Mouse (Mus musculus): ENCODE results near the gene Zdhhc16. TPM values are rescaled to one million over a fixed set of nuclear protein-coding genes. Genes with fewer than 3 reads are reported as not detected.

The Zdhhc16 gene
- total and polyA plus RNA-seq, 3 experiments = 30.3 to 54.3 (median 45.5) TPM

GRCm38 (mm10) chr19:41911178-41912073 is 21.9 kb upstream of the Zdhhc16 start, which contains the start of gene Pgam1 (continued):
- TF ChIP-seq CHD1 (IDR thresholded peaks at IDR 0.05; ENCODE audit: low read depth, low read length) (peak; percentile 72; the same call in 1 of the 2 replicates), ZKSCAN1 (IDR thresholded peaks at IDR 0.05; ENCODE audit: borderline replicate concordance, low read depth, low read length) (no peak), POLR2A (IDR thresholded peaks at IDR 0.05; ENCODE audit: low read depth, low read length) (peak; percentile 93), MAX (IDR thresholded peaks at IDR 0.05; ENCODE audit: low read length) (peak; percentile 94), PAX5 (IDR thresholded peaks at IDR 0.05; ENCODE audit: low read length) (no peak), HCFC1 (IDR thresholded peaks at IDR 0.05; ENCODE audit: low read depth, low read length) (peak; percentile 55), ZC3H11A (IDR thresholded peaks at IDR 0.05; ENCODE audit: low read depth, low read length) (no peak), ELF1 (IDR thresholded peaks at IDR 0.05; ENCODE audit: low read depth, low read length) (peak; percentile 82)

- peak overlapping the region; percentile 53 for H3K27ac ChIP-seq (ENCODE audit: insufficient read depth, low read depth)
- H3K9ac ChIP-seq (ENCODE audit: insufficient read depth, low read depth) = peak overlapping the region; percentile 80
- H3K27me3 ChIP-seq (replicated peaks) = no peaks in the 10 kb centered on the region
- in situ Hi-C loops (cut with MboI; ENCODE audit: low pct_ligation_motif_present, low pct_unique_long_range_greater_than_20kb, low sequenced_read_pairs) = no loop called here
- dilution Hi-C loops (cut with MboI; ENCODE audit: extremely low pct_ligation_motif_present, extremely low pct_unique_long_range_greater_than_20kb, low sequenced_read_pairs) = no loop called here
- H3K9me3 ChIP-seq (replicated peaks; ENCODE audit: low read length) = no peaks in the 10 kb centered on the region
- DNase-seq (ENCODE audit: extremely low read depth) = no peak
- H3K4me2 ChIP-seq (ENCODE audit: insufficient read depth, low read depth, poor library complexity, severe bottlenecking) = peak overlapping the region; percentile 98
- peaks cover 42% of the 10 kb centered on the region for H3K79me2 ChIP-seq (replicated peaks; ENCODE audit: control insufficient read depth, extremely low read depth, insufficient read depth, poor library complexity, severe bottlenecking)
- peaks cover 23 to 36% of the 10 kb centered on the region in 2 experiments for H3K36me3 ChIP-seq (replicated peaks in 1 of 2; ENCODE audit: control insufficient read depth in 1 of 2, insufficient read depth in 1 of 2, low read length in 1 of 2)
- peak overlapping the region; percentile 78 to 99 (median 96) for H3K4me3 ChIP-seq (replicated peaks in 1 of 3; ENCODE audit: low read depth in 2 of 3, low read length in 2 of 3, poor library complexity in 1 of 3)
- H3K4me1 ChIP-seq (ENCODE audit: control insufficient read depth in 1 of 2, insufficient read depth in 2 of 2) = peaks cover 6 to 20% of the 10 kb centered on the region in 2 experiments; a peak in 2 of 4 replicates
- no peak for TF ChIP-seq USF1 (IDR thresholded peaks at IDR 0.05; ENCODE audit: low read depth, low read length)
- peak; percentile 1; the same call in 1 of the 2 replicates for TF ChIP-seq TCF12 (IDR thresholded peaks at IDR 0.05; ENCODE audit: low read depth, low read length)
- TF ChIP-seq MYC (IDR thresholded peaks at IDR 0.05; ENCODE audit: low read depth, low read length) = peak; percentile 20; the same call in 1 of the 2 replicates
- no peak for TF ChIP-seq RAD21 (IDR thresholded peaks at IDR 0.05; ENCODE audit: low read depth, low read length)
- peak; percentile 53 for TF ChIP-seq MXI1 (IDR thresholded peaks at IDR 0.05; ENCODE audit: low read depth, low read length)
- peak; percentile 15; the same call in 1 of the 2 replicates for TF ChIP-seq SIN3A (IDR thresholded peaks at IDR 0.05; ENCODE audit: low read length)
These were observed 20.9 kb upstream of the Zdhhc16 start for GRCm38 (mm10) chr19:41912121-41913080.
